ENCODE assay signal across 19 mouse cellular contexts in genomic region chr1:180299697-180300096, GRCm38 (mm10).
"Had no signal": no experiment of that assay in that cellular context is flagged by ENCODE, and none has a peak within 500 bp of the region (broad histone marks: within the 10 kb centered on the region; RNA-seq: fewer than 3 reads in every experiment).

No protein-coding gene starts in this region.

- H3K4me3 ChIP-seq: liver, embryonic 15.5 days; megakaryocyte, embryonic 14.5 days; midbrain, embryonic 13.5 days; myocyte; neural tube, embryonic 13.5 days; neural tube, embryonic 15.5 days had no signal

- H3K36me3 ChIP-seq: liver, embryonic 15.5 days; midbrain, embryonic 13.5 days; neural tube, embryonic 13.5 days; neural tube, embryonic 15.5 days had no signal

- ATAC-seq: midbrain, embryonic 13.5 days; midbrain, embryonic 16.5 days had no signal

- DNase-seq: lung, adult 18-20 months; lung, embryonic 14.5 days; lung, postnatal 10 days; lung, postnatal 4 days; retina, postnatal 1 day; right cerebral cortex, adult 18-20 months; right cerebral cortex, postnatal 25 days; right cerebral cortex, postnatal 4 days; spleen, adult 18-20 months; thymus, adult 18-20 months; thymus, postnatal 14 days; thymus, postnatal 36 days had no signal

- H3K27me3 ChIP-seq: liver, embryonic 15.5 days; megakaryocyte, embryonic 14.5 days; midbrain, embryonic 13.5 days; neural tube, embryonic 13.5 days; neural tube, embryonic 15.5 days had no signal

- H3K4me1 ChIP-seq: neural tube, embryonic 15.5 days had no signal

- H3K27ac ChIP-seq: liver, embryonic 15.5 days; midbrain, embryonic 13.5 days; neural tube, embryonic 13.5 days; neural tube, embryonic 15.5 days had no signal

- H3K9ac ChIP-seq: liver, embryonic 15.5 days; lung, embryonic 14.5 days; midbrain, embryonic 13.5 days; neural tube, embryonic 13.5 days; neural tube, embryonic 15.5 days had no signal
